Mouse (Mus musculus): ENCODE data around the gene Paqr4. TPM values are rescaled to one million over a fixed set of nuclear protein-coding genes. Genes with fewer than 3 reads are reported as not detected.

The Paqr4 gene
- polyA plus RNA-seq, 1 experiment from 2014 or later = 58.2 TPM

- Histone ChIP-seq H3K4me2 (peak within 1 kb of the TSS; percentile 71), H3K4me1 (replicated peaks) (peaks cover 23% of the 10 kb centered on the region), H3K9ac (peak within 1 kb of the TSS; percentile 97), H3K36me3 (peaks cover 18% of the 10 kb centered on the region), H3K27me3 (no peaks in the 10 kb centered on the region), H3K9me3 (no peaks in the 10 kb centered on the region), H3K27ac (peak within 1 kb of the TSS; percentile 94), H3K4me3 (peak within 1 kb of the TSS; percentile 93)
- WGBS = 3% methylated on average over 58 of the region's 58 CpGs
- ATAC-seq (ENCODE audit: low FRiP score) = peak; percentile 97
Measured at GRCm38 (mm10) chr17:23771284-23772218, 30.9 kb upstream of the Paqr4 start, which contains the start of gene Flywch1. Gene Flywch1 (minus strand): TSS chr17:23771602.

- H3K9me3 ChIP-seq = no peaks in the 10 kb centered on the region
- ATAC-seq (ENCODE audit: low FRiP score) = no peak; the same call in 1 of the 2 replicates
- H3K4me1 ChIP-seq (replicated peaks) = peaks cover 23% of the 10 kb centered on the region
- no peaks in the 10 kb centered on the region for H3K27me3 ChIP-seq
- H3K9ac ChIP-seq = peak overlapping the region; percentile 97
- peaks cover 18% of the 10 kb centered on the region for H3K36me3 ChIP-seq
- peak overlapping the region; percentile 71 for H3K4me2 ChIP-seq
- peak overlapping the region; percentile 94 for H3K27ac ChIP-seq
- WGBS = under 1% methylated on average over 19 of the region's 19 CpGs
- H3K4me3 ChIP-seq = peak overlapping the region; percentile 93
Measured at GRCm38 (mm10) chr17:23770896-23771283, 30.2 kb upstream of the Paqr4 start.

- ATAC-seq (ENCODE audit: low FRiP score) = no peak
- Histone ChIP-seq H3K4me3 (peak overlapping the region; percentile 93), H3K9me3 (no peaks in the 10 kb centered on the region), H3K36me3 (peaks cover 18% of the 10 kb centered on the region), H3K9ac (peak overlapping the region; percentile 97), H3K4me2 (peak overlapping the region; percentile 71), H3K27ac (peak overlapping the region; percentile 94), H3K4me1 (replicated peaks) (peaks cover 23% of the 10 kb centered on the region), H3K27me3 (no peaks in the 10 kb centered on the region)
- WGBS = 7% methylated on average over 2 of the region's 2 CpGs
Measured at GRCm38 (mm10) chr17:23770493-23770892, 29.8 kb upstream of the Paqr4 start.

- no peaks in the 10 kb centered on the region for H3K9me3 ChIP-seq
- ATAC-seq (ENCODE audit: low FRiP score) = no peak
- H3K4me1 ChIP-seq (replicated peaks) = 0 out of 2 replicates have a peak, but pooled peaks cover 3% of the 10 kb centered on the region
- 86% methylated on average over 11 of the region's 11 CpGs for WGBS
- H3K9ac ChIP-seq = no peak overlapping the region
- peaks cover 67% of the 10 kb centered on the region for H3K36me3 ChIP-seq
- H3K27ac ChIP-seq = no peak overlapping the region
- no peaks in the 10 kb centered on the region for H3K27me3 ChIP-seq
- no peak overlapping the region for H3K4me2 ChIP-seq
- H3K4me3 ChIP-seq = no peak overlapping the region
Measured at GRCm38 (mm10) chr17:23762976-23763375, 22.3 kb upstream of the Paqr4 start.

- Histone ChIP-seq H3K27me3 (no peaks in the 10 kb centered on the region), H3K4me2 (no peak overlapping the region), H3K4me1 (replicated peaks) (0 out of 2 replicates have a peak, but pooled peaks cover 3% of the 10 kb centered on the region), H3K9me3 (no peaks in the 10 kb centered on the region), H3K9ac (no peak overlapping the region), H3K36me3 (peaks cover 77% of the 10 kb centered on the region), H3K4me3 (no peak overlapping the region), H3K27ac (no peak overlapping the region)
- WGBS = 95% methylated on average over 3 of the region's 3 CpGs
- no peak for ATAC-seq (ENCODE audit: low FRiP score)
Measured at GRCm38 (mm10) chr17:23761155-23761554, 20.5 kb upstream of the Paqr4 start.

GRCm38 (mm10) chr17:23760231-23760630 lies 19.6 kb upstream of the Paqr4 start:
- 93% methylated on average over 9 of the region's 9 CpGs for WGBS
- Histone ChIP-seq H3K4me1 (replicated peaks) (0 out of 2 replicates have a peak, but pooled peaks cover 3% of the 10 kb centered on the region), H3K36me3 (peaks cover 86% of the 10 kb centered on the region), H3K27ac (no peak overlapping the region), H3K4me2 (no peak overlapping the region), H3K9me3 (no peaks in the 10 kb centered on the region), H3K9ac (no peak overlapping the region), H3K4me3 (no peak overlapping the region), H3K27me3 (no peaks in the 10 kb centered on the region)
- ATAC-seq (ENCODE audit: low FRiP score) = no peak

- H3K4me3 ChIP-seq = no peak overlapping the region
- H3K4me1 ChIP-seq (replicated peaks) = no peaks in the 10 kb centered on the region
- 62% methylated on average over 8 of the region's 8 CpGs for WGBS
- no peak for ATAC-seq (ENCODE audit: low FRiP score)
- peaks cover 93% of the 10 kb centered on the region for H3K36me3 ChIP-seq
- H3K4me2 ChIP-seq = no peak overlapping the region
- H3K9me3 ChIP-seq = no peaks in the 10 kb centered on the region
- no peak overlapping the region for H3K9ac ChIP-seq
- no peaks in the 10 kb centered on the region for H3K27me3 ChIP-seq
- H3K27ac ChIP-seq = no peak overlapping the region
Measured at GRCm38 (mm10) chr17:23758801-23759200, 18.1 kb upstream of the Paqr4 start.

- peaks cover 99% of the 10 kb centered on the region for H3K36me3 ChIP-seq
- 98% methylated on average over 9 of the region's 9 CpGs for WGBS
- no peak overlapping the region for H3K9ac ChIP-seq
Measured at GRCm38 (mm10) chr17:23757581-23757980, 16.9 kb upstream of the Paqr4 start.

GRCm38 (mm10) chr17:23755689-23756088 lies 15.0 kb upstream of the Paqr4 start:
- Histone ChIP-seq H3K27ac (no peak overlapping the region), H3K4me1 (replicated peaks) (no peaks in the 10 kb centered on the region), H3K4me3 (no peak overlapping the region), H3K36me3 (peaks cover 97% of the 10 kb centered on the region), H3K9me3 (no peaks in the 10 kb centered on the region), H3K4me2 (no peak overlapping the region), H3K27me3 (no peaks in the 10 kb centered on the region), H3K9ac (no peak overlapping the region)
- 96% methylated on average over 13 of the region's 13 CpGs for WGBS
- ATAC-seq (ENCODE audit: low FRiP score) = no peak

More at GRCm38 (mm10) chr17:23757581-23757980, 16.9 kb upstream of the Paqr4 start:
- Histone ChIP-seq H3K4me3 (no peak overlapping the region), H3K4me1 (replicated peaks) (no peaks in the 10 kb centered on the region), H3K4me2 (no peak overlapping the region), H3K27me3 (no peaks in the 10 kb centered on the region), H3K27ac (no peak overlapping the region), H3K9me3 (no peaks in the 10 kb centered on the region)
- ATAC-seq (ENCODE audit: low FRiP score) = no peak

- peaks cover 19% of the 10 kb centered on the region for H3K4me1 ChIP-seq (replicated peaks)
- 84% methylated on average over 11 of the region's 11 CpGs for WGBS
Measured at GRCm38 (mm10) chr17:23749400-23750191, 8.9 kb upstream of the Paqr4 start.

GRCm38 (mm10) chr17:23748631-23749391 lies 8.1 kb upstream of the Paqr4 start:
- no peaks in the 10 kb centered on the region for H3K9me3 ChIP-seq
- no peak for ATAC-seq (ENCODE audit: low FRiP score)
- 46% methylated on average over 10 of the region's 10 CpGs for WGBS
- no peak overlapping the region for H3K4me3 ChIP-seq
- peaks cover 33% of the 10 kb centered on the region for H3K36me3 ChIP-seq
- no peak overlapping the region for H3K9ac ChIP-seq
- peaks cover 21% of the 10 kb centered on the region for H3K4me1 ChIP-seq (replicated peaks)
- H3K27ac ChIP-seq = no peak overlapping the region
- no peak overlapping the region for H3K4me2 ChIP-seq
- H3K27me3 ChIP-seq = peaks cover 50% of the 10 kb centered on the region

More at GRCm38 (mm10) chr17:23749400-23750191, 8.9 kb upstream of the Paqr4 start:
- no peak overlapping the region for H3K9ac ChIP-seq
- H3K27ac ChIP-seq = no peak overlapping the region
- H3K4me2 ChIP-seq = no peak overlapping the region
- H3K36me3 ChIP-seq = peaks cover 41% of the 10 kb centered on the region
- H3K4me3 ChIP-seq = no peak overlapping the region
- no peak for ATAC-seq (ENCODE audit: low FRiP score)
- no peaks in the 10 kb centered on the region for H3K9me3 ChIP-seq
- H3K27me3 ChIP-seq = peaks cover 42% of the 10 kb centered on the region
